8 mouse cellular contexts compared by ENCODE assay signal in genomic region chr9:111055800-111056518, GRCm38 (mm10). TPM values are rescaled to one million over a fixed set of nuclear protein-coding genes. Genes with fewer than 3 reads are reported as not detected.
DNase-seq lines count a peak whose midpoint lies in the region; ATAC-seq and TF ChIP-seq lines count a peak whose summit lies in the region.

No protein-coding gene starts in this region.

- WGBS in liver, embryonic 13.5 days (ENCODE audit: insufficient replicate concordance): 38% methylated on average over 29 of the region's 29 CpGs

- peaks cover 20% of the 10 kb centered on the region for H3K27me3 ChIP-seq in E14TG2a.4 (ENCODE audit: insufficient read depth, low read length)
- 0 out of 2 replicates have a peak, but pooled peaks cover 5% of the 10 kb centered on the region for H3K27me3 ChIP-seq in liver, embryonic 13.5 days

- no peaks in the 10 kb centered on the region for H3K36me3 ChIP-seq in E14TG2a.4 (ENCODE audit: insufficient read depth, low read length)
- H3K36me3 ChIP-seq in liver, embryonic 13.5 days: peaks cover 32% of the 10 kb centered on the region

- peak; percentile 16 for ATAC-seq in granulocyte monocyte progenitor cell, adult 5-6 weeks (replicated peaks; ENCODE audit: poor library complexity, severe bottlenecking)
- no peak for ATAC-seq in liver, embryonic 13.5 days (ENCODE audit: low read depth)

- H3K27ac ChIP-seq in liver, embryonic 13.5 days: peak overlapping the region; percentile 100

- H3K9me3 ChIP-seq in E14TG2a.4 (ENCODE audit: low read length): no peaks in the 10 kb centered on the region
- H3K9me3 ChIP-seq in liver, embryonic 13.5 days (replicated peaks): no peaks in the 10 kb centered on the region

- peak; percentile 14 to 57 for DNase-seq in heart, adult 18-20 months
- no peak for DNase-seq in heart, postnatal 4 days
- peak; percentile 14 for DNase-seq in liver, embryonic 13.5 days
- peak; percentile 45 to 51 for DNase-seq in spleen, postnatal 10 days (ENCODE audit: low spot score in 2 of 2)
- DNase-seq in gastrocnemius, postnatal 10 days: no peak
- DNase-seq in cerebellum, adult 18-20 months: no peak

- peak overlapping the region; percentile 61 for H3K4me3 ChIP-seq in E14TG2a.4 (replicated peaks; ENCODE audit: low read length)
- H3K4me3 ChIP-seq in liver, embryonic 13.5 days (replicated peaks): peak overlapping the region; percentile 82

- H3K4me1 ChIP-seq in E14TG2a.4 (replicated peaks; ENCODE audit: low read depth, low read length): peaks cover 20% of the 10 kb centered on the region
- peaks cover 62% of the 10 kb centered on the region for H3K4me1 ChIP-seq in liver, embryonic 13.5 days (replicated peaks)

- H3K4me2 ChIP-seq in liver, embryonic 13.5 days: peak overlapping the region; percentile 80

- peak overlapping the region; percentile 88 for H3K9ac ChIP-seq in liver, embryonic 13.5 days

- TF ChIP-seq CTCF in E14TG2a.4 (conservative IDR thresholded peaks at IDR 0.05; ENCODE audit: low read length): no peak

RNA-seq across cellular contexts. Expression of gene Ccrl2, which starts 1.4 kb away (rescaled TPM):
- total RNA-seq in heart, adult 18-20 months (2021): 1 to 10 TPM; 6.3 to 9.1 TPM
- total RNA-seq in heart, postnatal 4 days (2021): 1 to 10 TPM; 5.4 to 6.7 TPM
- total RNA-seq in granulocyte monocyte progenitor cell, adult 5-6 weeks (2014; fragmentation: Nextera tagmentation): 3.7 TPM in 1 of 2 replicates, not detected in the other
- 6.5 and 8.8 TPM in 2 replicates for total RNA-seq in granulocyte monocyte progenitor cell, adult 5-6 weeks (2017)
- 12.6 and 16.5 TPM in 2 replicates for polyA plus RNA-seq in liver, embryonic 13.5 days (2015; fragmentation: Nextera tagmentation; extraction: Ambion mirVana)
- total RNA-seq in gastrocnemius, postnatal 10 days (2021): 1 to 10 TPM; 4.7 to 4.8 TPM

RNA-seq across cellular contexts. Expression of gene Ltf, which starts 36.9 kb away (rescaled TPM):
- 1 to 10 TPM in 1 of 2 experiments, under 1 TPM in 1; 0.10 to 9.8 TPM for total RNA-seq in heart, adult 18-20 months (2021)
- 1 to 10 TPM; 2.7 to 3.3 TPM for total RNA-seq in heart, postnatal 4 days (2021)
- 32.3 TPM in 1 of 2 replicates, not detected in the other for total RNA-seq in granulocyte monocyte progenitor cell, adult 5-6 weeks (2014; fragmentation: Nextera tagmentation)
- 99.6 and 152 TPM in 2 replicates for total RNA-seq in granulocyte monocyte progenitor cell, adult 5-6 weeks (2017)
- 17.7 and 18.7 TPM in 2 replicates for polyA plus RNA-seq in liver, embryonic 13.5 days (2015; fragmentation: Nextera tagmentation; extraction: Ambion mirVana)
- 10 to 100 TPM in 1 of 2 experiments, 1 to 10 TPM in 1; 1.1 to 10.1 TPM for total RNA-seq in gastrocnemius, postnatal 10 days (2021)

Comparison
In these comparisons a context has a peak if more than half of its experiments do, and no peak if none do; other contexts are left out.
1. DNase-seq: peak in heart, adult 18-20 months (2 of 2), liver, embryonic 13.5 days (single experiment) and spleen, postnatal 10 days (2 of 2); none in heart, postnatal 4 days (single experiment), gastrocnemius, postnatal 10 days (single experiment) and cerebellum, adult 18-20 months (0 of 2).